Mouse (Mus musculus) heart, postnatal 0 days (tissue): ENCODE data around the gene Gpatch4. TPM values are rescaled to one million over a fixed set of nuclear protein-coding genes. Genes with fewer than 3 reads are reported as not detected.
A peak's percentile ranks its signal among the peaks of the same experiment; 100 is the strongest.

Experiments used
- ATAC-seq: fragments of 200-750 bp; cut with Nextera tagmentation; 2 replicates; pipeline ENCODE4 v1.8.0; 2017; ENCODE audit warnings: low read depth, moderate number of reproducible peaks, moderate library complexity; ENCODE audit not compliant: insufficient read depth
- DNase-seq: peaks from one replicate; pipeline ENCODE4 v3.0.0-alpha.2; 2016; ENCODE audit warnings: low spot score
- H3K27ac ChIP-seq: fragments of 300-500 bp; sonication (generic); 2 replicates; pipeline ENCODE4 v1.5.1; 2014; ENCODE audit warnings: low read depth, mild to moderate bottlenecking
- H3K27me3 ChIP-seq: fragments of 300-500 bp; sonication (generic); 2 replicates; pipeline ENCODE4 v1.6.1; 2014; ENCODE audit warnings: low read length, mixed read lengths; ENCODE audit not compliant: control insufficient read depth, insufficient read depth
- H3K36me3 ChIP-seq: fragments of 300-500 bp; sonication (generic); replicated peaks from 2 replicates; pipeline ENCODE4 v1.6.1; 2014; ENCODE audit warnings: low read length, mixed read lengths; ENCODE audit not compliant: control insufficient read depth, insufficient read depth
- H3K4me1 ChIP-seq: fragments of 300-500 bp; sonication (generic); 2 replicates; pipeline ENCODE4 v1.6.1; 2014; ENCODE audit warnings: antibody characterized with exemption; ENCODE audit not compliant: control insufficient read depth, insufficient read depth
- H3K4me2 ChIP-seq: fragments of 300-500 bp; sonication (generic); 2 replicates; pipeline ENCODE4 v1.6.1; 2014; ENCODE audit warnings: low read depth, mild to moderate bottlenecking, low read length, moderate library complexity
- H3K4me3 ChIP-seq: fragments of 300-500 bp; sonication (generic); 2 replicates; pipeline ENCODE4 v1.5.1; 2014; ENCODE audit warnings: low read depth, low read length
- H3K9ac ChIP-seq: fragments of 300-500 bp; sonication (generic); replicated peaks from 2 replicates; pipeline ENCODE4 v1.6.1; 2014; ENCODE audit warnings: low read depth, low read length, mixed read lengths
- H3K9me3 ChIP-seq: fragments of 300-500 bp; sonication (generic); replicated peaks from 2 replicates; pipeline ENCODE4 v1.6.1; 2016; ENCODE audit warnings: low read length; ENCODE audit not compliant: control insufficient read depth
- CTCF ChIP-seq: IDR thresholded peaks from 2 replicates; pipeline ENCODE4 v1.5.1; 2016; ENCODE audit warnings: antibody characterized with exemption, control low read depth, low read depth
- EP300 ChIP-seq: IDR thresholded peaks from 2 replicates; pipeline ENCODE4 v1.6.1; 2016; ENCODE audit warnings: antibody characterized with exemption, low read depth
- WGBS: fragments of 180-500 bp; shearing (Covaris S2); extraction: QIAGEN DNeasy Blood & Tissue Kit; methylation state at CpG from one replicate; pipeline ENCODE4 v1.1.7; 2014; 5-methylcytosine and 5-hydroxymethylcytosine counted together
- polyA plus RNA-seq: library from polyadenylated mRNA; unstranded; fragments of >200 nt; fragmentation: Nextera tagmentation; extraction: Ambion mirVana; gene quantifications from 2 replicates; pipeline ENCODE4 v1.2.1, GENCODE M21; 2015
- total RNA-seq: library from RNA; depleted of rRNA; stranded (reverse); fragments of >200 nt; gene quantifications from 2 replicates; pipeline ENCODE4 v1.2.3, GENCODE M21; 2014; ENCODE audit warnings: low replicate concordance

The Gpatch4 gene
- total and polyA plus RNA-seq, 2 experiments from 2014 or later, result 1.2 to 11.6 TPM

DNA sequence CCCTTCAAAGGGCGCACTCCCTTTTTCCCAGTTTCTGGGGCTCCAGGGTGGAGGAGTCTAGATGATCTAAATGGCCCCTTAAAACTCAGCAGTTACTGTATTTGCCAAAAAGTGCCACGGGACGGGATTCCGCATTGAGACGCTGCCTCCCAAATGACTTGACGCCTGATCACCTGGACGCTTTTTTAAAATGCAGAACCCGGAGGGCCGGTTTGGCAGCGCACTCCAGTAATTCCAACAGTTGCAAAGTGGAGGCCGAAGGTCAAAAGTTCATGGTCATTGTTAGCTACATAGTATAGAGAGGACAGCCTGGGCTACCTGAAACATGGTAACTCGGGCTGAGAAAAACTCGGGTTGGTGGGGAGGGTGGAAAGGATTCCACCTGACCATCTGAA lies 39.3 kb downstream of the Gpatch4 start:
- 1% methylated on average over 13 of the region's 13 CpGs for WGBS
- Histone ChIP-seq H3K4me1 (peaks cover 9% of the 10 kb centered on the region; the same call in 1 of the 2 replicates), H3K4me3 (peak overlapping the region; percentile 72), H3K27ac (peak overlapping the region; percentile 30; the same call in 1 of the 2 replicates), H3K36me3 (peaks cover 16% of the 10 kb centered on the region; the same call in 1 of the 2 replicates), H3K27me3 (no peaks in the 10 kb centered on the region), H3K4me2 (peak overlapping the region; percentile 94), H3K9ac (peak overlapping the region; percentile 49), H3K9me3 (no peaks in the 10 kb centered on the region)
- TF ChIP-seq CTCF, result no peak
- no peak for TF ChIP-seq EP300
- DNase-seq (no peak), ATAC-seq (peak; percentile 3; the same call in 1 of the 2 replicates)

GRCm38 (mm10) chr3:88082663-88083062 lies 39.8 kb downstream of the Gpatch4 start:
- ATAC-seq (peak; percentile 62), DNase-seq (peak; percentile 82)
- peak overlapping the region; percentile 94 for H3K4me2 ChIP-seq
- peaks cover 9% of the 10 kb centered on the region; the same call in 1 of the 2 replicates for H3K4me1 ChIP-seq
- H3K36me3 ChIP-seq, result peaks cover 16% of the 10 kb centered on the region; the same call in 1 of the 2 replicates
- H3K4me3 ChIP-seq, result peak overlapping the region; percentile 72
- no peaks in the 10 kb centered on the region for H3K27me3 ChIP-seq
- H3K9ac ChIP-seq, result 0 out of 2 replicates have a peak overlapping the region, but pooled peaks have one; percentile 49
- TF ChIP-seq EP300, result no peak
- TF ChIP-seq CTCF, result no peak
- no peaks in the 10 kb centered on the region for H3K9me3 ChIP-seq
- H3K27ac ChIP-seq, result 0 out of 2 replicates have a peak overlapping the region, but pooled peaks have one; percentile 46
- WGBS, result 5% methylated on average over 4 of the region's 4 CpGs

DNA sequence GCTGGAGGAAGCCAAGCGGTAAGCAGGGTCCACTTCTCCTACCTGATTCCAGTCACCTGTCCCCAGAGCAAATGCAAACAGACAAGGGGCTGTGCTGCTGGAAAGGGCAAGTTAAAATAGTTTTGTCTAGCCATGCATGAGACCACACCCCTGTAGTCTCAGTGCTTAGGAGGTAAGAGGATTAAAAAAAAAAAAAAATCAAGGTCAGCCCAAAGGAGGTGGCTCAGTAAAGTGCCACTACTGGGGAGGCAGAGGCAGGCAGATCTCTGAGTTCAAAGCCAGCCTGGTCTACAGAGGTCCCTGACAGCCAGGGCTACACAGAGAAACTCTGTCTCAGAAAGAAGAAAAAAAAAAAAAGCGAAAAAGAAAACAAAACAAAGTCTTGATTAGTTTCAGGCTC lies 41.1 kb downstream of the Gpatch4 start:
- Histone ChIP-seq H3K9me3 (no peaks in the 10 kb centered on the region), H3K27ac (no peak overlapping the region), H3K4me2 (no peak overlapping the region), H3K9ac (no peak overlapping the region), H3K36me3 (peaks cover 23% of the 10 kb centered on the region), H3K27me3 (no peaks in the 10 kb centered on the region), H3K4me3 (no peak overlapping the region), H3K4me1 (peaks cover 9% of the 10 kb centered on the region; the same call in 1 of the 2 replicates)
- TF ChIP-seq EP300 (no peak), CTCF (no peak)
- 92% methylated on average over 2 of the region's 2 CpGs for WGBS
- no peak for DNase-seq
- ATAC-seq, result no peak

- H3K27ac ChIP-seq, result no peak overlapping the region
- H3K4me3 ChIP-seq, result no peak overlapping the region
- WGBS, result 91% methylated on average over 2 of the region's 9 CpGs
- no peaks in the 10 kb centered on the region for H3K9me3 ChIP-seq
- peaks cover 9% of the 10 kb centered on the region; the same call in 1 of the 2 replicates for H3K4me1 ChIP-seq
- no peaks in the 10 kb centered on the region for H3K27me3 ChIP-seq
- no peak for ATAC-seq
- no peak for TF ChIP-seq CTCF
- TF ChIP-seq EP300, result no peak
- H3K4me2 ChIP-seq, result no peak overlapping the region
- H3K9ac ChIP-seq, result no peak overlapping the region
- DNase-seq, result no peak
- H3K36me3 ChIP-seq, result peaks cover 38% of the 10 kb centered on the region
Measured at GRCm38 (mm10) chr3:88085459-88085858, 42.6 kb downstream of the Gpatch4 start.

- Histone ChIP-seq H3K4me1 (peaks cover 1% of the 10 kb centered on the region; the same call in 1 of the 2 replicates), H3K9me3 (no peaks in the 10 kb centered on the region), H3K4me3 (no peak overlapping the region), H3K27ac (no peak overlapping the region), H3K9ac (no peak overlapping the region), H3K36me3 (peaks cover 60% of the 10 kb centered on the region), H3K4me2 (no peak overlapping the region), H3K27me3 (no peaks in the 10 kb centered on the region)
- 92% methylated on average over 1 of the region's 1 CpGs for WGBS
- ATAC-seq (no peak), DNase-seq (peak; percentile 24)
- TF ChIP-seq EP300 (no peak), CTCF (peak; percentile 74)
Measured at GRCm38 (mm10) chr3:88087688-88088087, 44.8 kb downstream of the Gpatch4 start.

- TF ChIP-seq CTCF, result no peak
- TF ChIP-seq EP300, result no peak
- Histone ChIP-seq H3K36me3 (peaks cover 76% of the 10 kb centered on the region), H3K27ac (no peak overlapping the region), H3K4me2 (no peak overlapping the region), H3K4me3 (no peak overlapping the region), H3K9ac (no peak overlapping the region), H3K9me3 (no peaks in the 10 kb centered on the region), H3K4me1 (no peaks in the 10 kb centered on the region), H3K27me3 (no peaks in the 10 kb centered on the region)
- no peak for ATAC-seq
- 94% methylated on average over 7 of the region's 7 CpGs for WGBS
- no peak for DNase-seq
Measured at GRCm38 (mm10) chr3:88090106-88090505, 47.2 kb downstream of the Gpatch4 start.
